Mouse (Mus musculus) forebrain, embryonic 15.5 days (tissue): ENCODE measurements around the gene Bzw1. TPM values are rescaled to one million over a fixed set of nuclear protein-coding genes. Genes with fewer than 3 reads are reported as not detected.
"Not testable (repeated sequence)": the region's sequence is repeated elsewhere in the genome, so short reads cannot be mapped to it uniquely, and the experiment has no call there.

Experiments used
- ATAC-seq: fragments of 200-750 bp; cut with Nextera tagmentation; replicated peaks from 2 replicates; pipeline ENCODE4 v1.8.0; 2017; ENCODE audit warnings: mild to moderate bottlenecking, moderate TSS enrichment, moderate library complexity
- H3K27ac ChIP-seq: fragments of 300-500 bp; sonication (generic); replicated peaks from 2 replicates; pipeline ENCODE4 v1.5.1; 2015; ENCODE audit warnings: mild to moderate bottlenecking, inconsistent platforms
- H3K27me3 ChIP-seq: fragments of 300-500 bp; sonication (generic); 2 replicates; pipeline ENCODE4 v1.6.1; 2015; ENCODE audit warnings: inconsistent platforms
- H3K36me3 ChIP-seq: fragments of 300-500 bp; sonication (generic); 2 replicates; pipeline ENCODE4 v1.6.1; 2015; ENCODE audit warnings: mild to moderate bottlenecking, inconsistent platforms
- H3K4me1 ChIP-seq: fragments of 300-500 bp; sonication (generic); 2 replicates; pipeline ENCODE4 v1.6.1; 2015; ENCODE audit warnings: inconsistent platforms
- H3K4me2 ChIP-seq: fragments of 300-500 bp; sonication (generic); replicated peaks from 2 replicates; pipeline ENCODE4 v1.6.1; 2015; ENCODE audit warnings: mild to moderate bottlenecking, inconsistent platforms
- H3K4me3 ChIP-seq: fragments of 300-500 bp; sonication (generic); 2 replicates; pipeline ENCODE4 v1.5.1; 2015; ENCODE audit warnings: mild to moderate bottlenecking, inconsistent platforms
- H3K9ac ChIP-seq: fragments of 300-500 bp; sonication (generic); replicated peaks from 2 replicates; pipeline ENCODE4 v1.6.1; 2015; ENCODE audit warnings: mild to moderate bottlenecking, inconsistent platforms
- H3K9me3 ChIP-seq: fragments of 300-500 bp; sonication (generic); 2 replicates; pipeline ENCODE4 v1.6.1; 2016; ENCODE audit warnings: inconsistent platforms
- WGBS: fragments of 180-500 bp; shearing (Covaris S2); methylation state at CpG from one replicate; pipeline ENCODE4 v1.1.7; 2015; ENCODE audit warnings: mixed read lengths; 5-methylcytosine and 5-hydroxymethylcytosine counted together
- polyA plus RNA-seq: library from polyadenylated mRNA; unstranded; fragments of >200 nt; fragmentation: Nextera tagmentation; extraction: Ambion mirVana; gene quantifications from 2 replicates; pipeline ENCODE4 v1.2.1, GENCODE M21; 2015

The Bzw1 gene
- polyA plus RNA-seq, 1 experiment from 2014 or later, result 396 TPM

- H3K27me3 ChIP-seq, H3K9me3 ChIP-seq, H3K4me3 ChIP-seq, H3K4me1 ChIP-seq, H3K9ac ChIP-seq, ATAC-seq, H3K36me3 ChIP-seq, H3K4me2 ChIP-seq, H3K27ac ChIP-seq: not testable (repeated sequence)
- WGBS, result 82% methylated on average over 2 of the region's 2 CpGs
These were observed 18.4 kb upstream of the Bzw1 start for GRCm38 (mm10) chr1:58374266-58374665.

DNA sequence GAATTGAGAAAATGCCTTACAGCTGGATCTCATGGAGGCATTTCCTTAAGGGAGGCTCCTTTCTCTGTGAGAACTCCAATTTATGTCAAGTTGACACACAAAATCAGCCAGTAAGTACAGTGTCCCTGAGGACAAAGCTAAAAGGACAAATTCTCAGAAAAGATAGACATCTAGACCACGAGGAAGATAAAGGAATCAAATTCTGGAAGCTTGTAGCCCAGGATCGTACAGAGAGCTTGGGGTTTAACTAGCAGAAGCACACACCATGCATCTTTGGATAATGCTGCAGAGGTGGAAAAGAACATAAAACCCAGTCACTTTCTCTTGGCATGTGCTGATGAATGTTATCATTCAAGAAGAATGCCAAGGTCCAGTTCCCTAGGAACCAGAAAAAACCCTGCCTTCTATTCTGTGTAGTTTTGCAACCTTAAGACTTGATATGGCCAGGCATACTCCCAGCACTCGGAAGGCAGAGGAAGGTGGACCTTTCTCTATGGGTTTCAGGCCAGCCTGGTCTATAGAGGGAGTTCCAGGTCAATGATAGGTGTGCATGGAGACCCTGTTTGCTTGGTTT is 17.0 kb upstream of the Bzw1 start:
- H3K9ac ChIP-seq, result no peak overlapping the region
- WGBS, result 78% methylated on average over 3 of the region's 3 CpGs
- ATAC-seq, result no peak

GRCm38 (mm10) chr1:58382586-58383281 is 10.0 kb upstream of the Bzw1 start:
- H3K9me3 ChIP-seq, result no peaks in the 10 kb centered on the region
- no peaks in the 10 kb centered on the region for H3K27me3 ChIP-seq
- no peak for ATAC-seq
- H3K4me1 ChIP-seq, result no peaks in the 10 kb centered on the region
- H3K9ac ChIP-seq, result no peak overlapping the region
- 73% methylated on average over 5 of the region's 5 CpGs for WGBS
- no peak overlapping the region for H3K4me3 ChIP-seq
- H3K36me3 ChIP-seq, result no peaks in the 10 kb centered on the region
- H3K27ac ChIP-seq, result no peak overlapping the region
- no peak overlapping the region for H3K4me2 ChIP-seq

More for the DNA sequence above, 17.0 kb upstream of the Bzw1 start:
- no peak overlapping the region for H3K4me3 ChIP-seq
- H3K9me3 ChIP-seq, result no peaks in the 10 kb centered on the region
- no peaks in the 10 kb centered on the region for H3K4me1 ChIP-seq
- H3K36me3 ChIP-seq, result no peaks in the 10 kb centered on the region
- H3K4me2 ChIP-seq, result no peak overlapping the region
- no peak overlapping the region for H3K27ac ChIP-seq
- no peaks in the 10 kb centered on the region for H3K27me3 ChIP-seq

- Histone ChIP-seq H3K36me3 (peaks cover 17% of the 10 kb centered on the region), H3K4me2 (peak overlapping the region; percentile 70), H3K9me3 (no peaks in the 10 kb centered on the region), H3K4me1 (peaks cover 27% of the 10 kb centered on the region), H3K4me3 (peak overlapping the region; percentile 74), H3K27ac (peak overlapping the region; percentile 97), H3K27me3 (no peaks in the 10 kb centered on the region), H3K9ac (peak overlapping the region; percentile 99)
- ATAC-seq, result no peak
- WGBS, result 45% methylated on average over 19 of the region's 19 CpGs
These were observed 1.1 kb upstream of the Bzw1 start for GRCm38 (mm10) chr1:58391421-58392267.

DNA sequence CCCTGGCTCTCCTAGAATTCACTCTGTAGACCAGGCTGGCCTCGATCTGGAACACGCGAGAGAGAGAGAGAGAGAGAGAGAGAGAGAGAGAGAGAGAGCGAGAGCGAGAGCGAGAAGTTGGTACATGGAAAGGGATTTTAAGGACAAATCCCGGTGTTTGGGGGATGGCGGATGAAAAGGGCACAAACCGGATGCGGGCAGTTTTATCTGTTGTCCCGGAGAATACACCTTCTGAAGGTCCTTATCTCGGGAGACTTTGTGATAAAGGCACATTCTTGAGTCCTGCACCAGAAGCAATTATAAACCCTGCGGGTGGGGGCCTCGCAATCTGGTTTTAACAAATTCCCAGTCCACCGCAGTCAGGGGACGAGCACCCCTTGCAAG is 438 bp upstream of the Bzw1 start:
- Histone ChIP-seq H3K4me2 (peak overlapping the region; percentile 70), H3K27ac (peak overlapping the region; percentile 97), H3K36me3 (peaks cover 23% of the 10 kb centered on the region), H3K4me1 (peaks cover 27% of the 10 kb centered on the region), H3K9ac (peak overlapping the region; percentile 99), H3K4me3 (peak overlapping the region; percentile 74), H3K27me3 (no peaks in the 10 kb centered on the region), H3K9me3 (no peaks in the 10 kb centered on the region)
- 0 out of 2 replicates have a peak, but pooled peaks have one; percentile 3 for ATAC-seq
- under 1% methylated on average over 16 of the region's 16 CpGs for WGBS

DNA sequence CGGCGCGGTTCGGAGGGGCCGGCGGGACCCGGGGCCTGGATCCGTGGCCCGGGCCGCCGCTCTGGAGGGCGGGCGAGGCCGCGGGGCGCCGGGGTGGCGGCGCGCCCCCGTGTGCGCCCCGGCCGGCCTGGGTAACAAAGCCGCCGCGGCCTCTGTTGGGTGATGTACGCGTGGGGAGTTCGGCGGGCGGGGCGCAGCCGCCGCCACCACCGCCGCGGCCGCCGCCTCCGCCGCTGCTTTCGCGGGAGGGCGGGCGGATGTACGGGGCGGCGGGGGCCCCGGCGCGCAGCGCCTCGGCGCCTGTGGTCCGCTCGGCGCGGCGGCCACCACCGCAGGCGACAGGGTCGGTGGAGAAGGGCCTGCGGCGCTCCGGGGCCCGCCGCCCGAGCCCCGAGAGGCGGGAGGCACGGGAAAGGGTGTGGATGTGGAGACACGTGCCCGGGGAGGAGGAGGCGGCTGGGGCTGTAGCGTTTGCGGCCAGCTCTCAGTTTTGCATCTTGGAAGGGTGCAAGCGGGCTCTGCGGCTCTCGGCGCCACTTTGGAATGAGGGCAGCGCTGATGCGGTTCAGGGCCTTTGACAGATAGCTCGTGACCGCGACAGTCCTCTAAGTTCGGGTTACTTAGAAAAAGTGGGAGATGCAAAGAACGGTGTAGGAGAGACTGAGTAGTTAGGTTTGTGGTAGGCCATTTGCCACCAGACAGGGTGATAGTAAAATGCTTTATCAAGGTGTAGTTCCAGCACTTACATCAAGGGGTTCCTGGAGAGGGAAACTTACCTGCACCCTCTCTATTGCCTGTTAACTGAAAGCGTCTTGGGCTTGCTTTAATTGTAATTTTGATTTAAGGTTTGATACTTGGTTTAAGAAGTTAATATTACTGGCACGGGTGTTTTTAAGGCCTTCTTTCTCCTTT is 842 bp downstream of the Bzw1 start:
- Histone ChIP-seq H3K27ac (peak overlapping the region; percentile 97), H3K27me3 (no peaks in the 10 kb centered on the region), H3K36me3 (peaks cover 36% of the 10 kb centered on the region), H3K4me3 (peak overlapping the region; percentile 74), H3K4me1 (peaks cover 27% of the 10 kb centered on the region), H3K4me2 (peak overlapping the region; percentile 70), H3K9me3 (no peaks in the 10 kb centered on the region), H3K9ac (peak overlapping the region; percentile 99)
- WGBS, result under 1% methylated on average over 72 of the region's 90 CpGs
- peak; percentile 63 for ATAC-seq

- ATAC-seq, result no peak
- H3K9ac ChIP-seq, result no peak overlapping the region
- no peak overlapping the region for H3K4me3 ChIP-seq
- peaks cover 52% of the 10 kb centered on the region for H3K36me3 ChIP-seq
- peaks cover 27% of the 10 kb centered on the region for H3K4me1 ChIP-seq
- H3K4me2 ChIP-seq, result no peak overlapping the region
- H3K27ac ChIP-seq, result no peak overlapping the region
- no peaks in the 10 kb centered on the region for H3K27me3 ChIP-seq
- no peaks in the 10 kb centered on the region for H3K9me3 ChIP-seq
- WGBS, result 94% methylated on average over 3 of the region's 3 CpGs
These were observed 2.6 kb downstream of the Bzw1 start for GRCm38 (mm10) chr1:58395341-58395740.

- H3K4me1 ChIP-seq, result peaks cover 24% of the 10 kb centered on the region
- H3K27ac ChIP-seq, result no peak overlapping the region
- no peak overlapping the region for H3K4me2 ChIP-seq
- no peak for ATAC-seq
- no peak overlapping the region for H3K9ac ChIP-seq
- peaks cover 61% of the 10 kb centered on the region for H3K36me3 ChIP-seq
- no peak overlapping the region for H3K4me3 ChIP-seq
- H3K9me3 ChIP-seq, result no peaks in the 10 kb centered on the region
- WGBS, result 91% methylated on average over 1 of the region's 1 CpGs
- no peaks in the 10 kb centered on the region for H3K27me3 ChIP-seq
These were observed 3.5 kb downstream of the Bzw1 start for GRCm38 (mm10) chr1:58396179-58396578.

GRCm38 (mm10) chr1:58397731-58398130 is 5.0 kb downstream of the Bzw1 start:
- no peak for ATAC-seq
- H3K9me3 ChIP-seq, result no peaks in the 10 kb centered on the region
- H3K9ac ChIP-seq, result no peak overlapping the region
- peaks cover 75% of the 10 kb centered on the region for H3K36me3 ChIP-seq
- WGBS, result 93% methylated on average over 6 of the region's 6 CpGs
- peaks cover 14% of the 10 kb centered on the region for H3K4me1 ChIP-seq
- H3K4me2 ChIP-seq, result no peak overlapping the region
- H3K27me3 ChIP-seq, result no peaks in the 10 kb centered on the region
- H3K4me3 ChIP-seq, result no peak overlapping the region
- no peak overlapping the region for H3K27ac ChIP-seq

DNA sequence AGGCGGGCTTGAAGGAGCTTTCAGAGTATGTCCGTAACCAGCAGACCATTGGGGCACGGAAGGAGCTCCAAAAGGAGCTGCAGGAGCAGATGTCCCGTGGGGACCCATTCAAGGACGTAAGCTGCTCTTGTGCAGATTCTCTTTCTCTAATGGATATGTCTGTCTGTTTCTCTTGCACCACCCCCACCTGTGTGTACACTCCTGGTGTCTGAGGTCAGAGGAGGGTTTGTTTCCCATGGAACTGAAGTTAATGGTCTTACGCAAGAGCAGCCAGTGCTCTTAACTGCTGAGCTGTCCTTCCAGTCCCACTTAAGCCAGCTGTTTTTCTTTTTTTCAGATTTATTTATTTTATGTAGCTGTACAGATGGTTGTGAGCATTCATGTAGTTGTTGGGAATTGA is 8.7 kb downstream of the Bzw1 start:
- peaks cover 91% of the 10 kb centered on the region for H3K36me3 ChIP-seq
- 90% methylated on average over 6 of the region's 6 CpGs for WGBS
- H3K4me3 ChIP-seq, result no peak overlapping the region
- H3K27me3 ChIP-seq, result no peaks in the 10 kb centered on the region
- no peak overlapping the region for H3K27ac ChIP-seq
- no peaks in the 10 kb centered on the region for H3K4me1 ChIP-seq
- H3K9me3 ChIP-seq, result no peaks in the 10 kb centered on the region
- H3K9ac ChIP-seq, result no peak overlapping the region
- no peak for ATAC-seq
- no peak overlapping the region for H3K4me2 ChIP-seq

DNA sequence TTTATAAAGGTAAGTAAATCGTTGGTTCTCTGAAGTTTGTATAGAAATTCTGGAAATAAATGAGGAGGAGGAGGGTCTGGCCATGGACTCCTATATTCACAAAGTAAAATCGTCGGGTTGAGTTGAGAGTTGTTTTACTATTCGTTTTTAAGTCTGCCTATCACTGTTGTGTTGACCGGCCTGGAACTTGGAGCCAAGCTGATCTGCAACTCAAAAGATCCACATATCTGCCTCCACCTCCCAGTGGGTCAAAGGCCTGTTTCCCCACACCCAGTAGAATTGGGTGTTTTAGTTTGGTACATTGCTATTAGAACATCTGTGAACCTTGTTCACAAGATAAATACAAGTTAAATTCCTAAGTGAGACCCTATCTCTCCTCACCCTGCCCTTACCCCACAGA is 11.0 kb downstream of the Bzw1 start:
- H3K9me3 ChIP-seq, result no peaks in the 10 kb centered on the region
- no peak overlapping the region for H3K27ac ChIP-seq
- 94% methylated on average over 5 of the region's 5 CpGs for WGBS
- no peak for ATAC-seq
- no peaks in the 10 kb centered on the region for H3K27me3 ChIP-seq
- H3K4me3 ChIP-seq, result no peak overlapping the region
- H3K4me2 ChIP-seq, result no peak overlapping the region
- H3K4me1 ChIP-seq, result no peaks in the 10 kb centered on the region
- H3K9ac ChIP-seq, result no peak overlapping the region
- peaks cover 81% of the 10 kb centered on the region for H3K36me3 ChIP-seq
